Mouse (Mus musculus) neural tube, postnatal 0 days (tissue): ENCODE measurements around the gene Gm39115. TPM values are rescaled to one million over a fixed set of nuclear protein-coding genes. Genes with fewer than 3 reads are reported as not detected.

Experiments used
- polyA plus RNA-seq: library from polyadenylated mRNA; unstranded; fragments of >200 nt; fragmentation: Nextera tagmentation; extraction: Ambion mirVana; gene quantifications from 2 replicates; pipeline ENCODE4 v1.2.1, GENCODE M21; 2015

The Gm39115 gene
- polyA plus RNA-seq, result not detected in 2 replicates

GRCm38 (mm10) chr7:142135934-142136333 is at the start of gene Gm39115:
Gene Gm39115, minus strand, starts transcription at chr7:142136034.

DNA sequence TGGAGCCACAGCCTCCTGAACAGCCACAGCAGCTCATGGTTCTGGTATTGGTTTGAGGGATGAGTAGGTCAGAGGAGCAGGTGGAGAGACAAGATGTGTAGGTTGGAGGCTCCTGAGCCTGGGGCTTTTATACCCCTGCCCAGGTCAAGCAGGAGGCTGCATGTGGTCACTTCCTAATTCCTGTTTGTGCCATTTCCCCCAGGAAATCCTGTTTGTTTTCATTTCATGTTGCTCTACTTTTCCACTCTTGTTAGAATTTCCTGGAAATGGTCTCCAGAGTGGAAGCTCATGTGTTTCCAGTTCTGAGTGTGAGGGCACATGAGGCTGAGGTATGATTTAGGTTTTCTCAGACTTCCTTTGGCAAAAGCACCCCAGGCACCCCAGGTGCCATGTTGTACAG is 40.1 kb upstream of the Gm39115 start, which contains the start of gene Krtap5-2:
TSS of gene Krtap5-2 (minus strand) at position 101 of the 400 bp plus-strand sequence.

GRCm38 (mm10) chr7:142165639-142166038 is 29.8 kb upstream of the Gm39115 start, which contains the start of gene Gm4553:
Gene Gm4553, minus strand, starts transcription at chr7:142165739.

GRCm38 (mm10) chr7:142157013-142157412 is 21.2 kb upstream of the Gm39115 start, which contains the start of gene Gm29735:
Gene Gm29735, minus strand, starts transcription at chr7:142157113.

GRCm38 (mm10) chr7:142144507-142144906 is 8.7 kb upstream of the Gm39115 start, which contains the start of gene Gm45337:
Gene Gm45337, minus strand, starts transcription at chr7:142144607.

DNA sequence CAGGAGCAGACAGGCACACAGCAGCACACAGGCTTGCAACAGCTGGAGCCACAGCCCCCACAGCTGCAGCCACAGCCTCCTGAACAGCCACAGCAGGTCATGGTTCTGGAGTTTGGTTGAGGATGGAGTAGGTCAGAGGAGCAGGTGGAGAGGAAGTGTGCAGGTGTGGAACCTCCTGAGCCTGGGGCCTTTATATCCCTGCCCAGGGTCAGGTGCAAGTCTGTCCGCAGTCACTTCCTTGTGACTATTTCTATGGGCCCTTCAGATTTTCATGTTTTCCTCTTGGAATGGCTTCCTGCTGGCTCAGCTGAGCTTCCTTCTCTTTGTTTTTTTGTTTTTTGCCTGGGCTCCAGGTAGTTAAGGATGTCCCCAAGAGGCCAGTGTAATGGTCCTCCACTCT is 15.2 kb downstream of the Gm39115 start, which contains the start of gene Gm45618:
TSS of gene Gm45618 (minus strand) at position 101 of the 400 bp plus-strand sequence.

DNA sequence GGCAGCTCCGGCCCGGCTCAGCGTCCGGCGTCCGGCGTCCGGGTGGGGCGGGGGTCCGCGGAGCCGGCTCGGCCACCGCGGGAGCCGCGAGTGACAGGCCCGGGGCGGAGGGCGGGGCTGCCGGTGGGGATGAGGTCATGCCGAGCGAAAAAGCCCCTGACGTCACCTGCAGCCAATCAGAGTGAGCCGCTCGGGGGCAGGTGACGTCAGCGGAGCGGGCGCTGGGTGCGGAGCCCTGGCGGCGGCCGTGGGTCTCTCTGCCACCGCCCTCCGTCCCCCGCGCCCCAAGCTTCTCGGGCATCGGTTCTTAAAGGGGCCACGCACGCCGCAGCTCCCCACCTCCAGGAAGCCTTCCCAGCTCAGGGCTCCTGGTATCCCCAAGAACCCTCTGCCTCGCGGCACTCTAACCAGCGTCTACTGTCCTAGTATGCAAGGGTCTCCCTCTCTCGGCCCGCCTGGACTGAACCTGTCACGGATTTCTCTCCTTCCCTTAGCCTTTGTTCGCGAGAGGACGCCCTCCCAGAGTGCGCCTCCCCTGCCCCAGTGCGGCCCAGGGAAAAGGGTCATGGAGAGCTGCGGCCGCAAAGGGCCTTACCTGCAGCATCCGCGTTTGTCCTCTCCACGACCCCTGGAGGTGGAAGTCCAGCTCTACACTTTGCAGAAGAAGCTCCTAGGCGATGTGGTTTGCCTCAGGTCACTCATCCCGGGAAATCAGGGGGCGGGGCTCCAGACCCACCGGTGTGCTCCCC is 40.5 kb downstream of the Gm39115 start, which contains the start of gene Dusp8:
TSS of gene Dusp8 (minus strand) at position 661 of the 749 bp plus-strand sequence.

Other genes starting within 250 kb of the Gm39115 start
- gene Tollip, start 217.5 kb downstream of the Gm39115 start, polyA plus RNA-seq, result 61.3 and 69.3 TPM in 2 replicates
- 20.1 and 22.0 TPM in 2 replicates for gene Brsk2, start 186.3 kb downstream of the Gm39115 start, polyA plus RNA-seq
- 42.3 and 44.3 TPM in 2 replicates for gene Mob2, start 75.0 kb downstream of the Gm39115 start, polyA plus RNA-seq
- gene Dusp8, start 40.2 kb downstream of the Gm39115 start, polyA plus RNA-seq, result 122 and 126 TPM in 2 replicates
- gene Gm45618, start 15.3 kb downstream of the Gm39115 start, polyA plus RNA-seq, result not detected in 2 replicates
- gene Gm45337, start 8.6 kb upstream of the Gm39115 start, polyA plus RNA-seq, result not detected in 2 replicates
- not detected in 2 replicates for gene Gm29735, start 21.1 kb upstream of the Gm39115 start, polyA plus RNA-seq
- not detected in 2 replicates for gene Gm4553, start 29.7 kb upstream of the Gm39115 start, polyA plus RNA-seq
- not detected in 2 replicates for gene Krtap5-2, start 40.0 kb upstream of the Gm39115 start, polyA plus RNA-seq
- gene Gm10153, start 54.4 kb upstream of the Gm39115 start, polyA plus RNA-seq, result not detected in 2 replicates
- gene Krtap5-3, start 65.3 kb upstream of the Gm39115 start, polyA plus RNA-seq, result not detected in 2 replicates
- not detected in 2 replicates for gene Gm7579, start 75.8 kb upstream of the Gm39115 start, polyA plus RNA-seq
- gene Krtap5-5, start 93.9 kb upstream of the Gm39115 start, polyA plus RNA-seq, result not detected in 2 replicates
- not detected in 2 replicates for gene Gm40460, start 105.0 kb upstream of the Gm39115 start, polyA plus RNA-seq
- not detected in 2 replicates for gene Gm2431, start 122.3 kb upstream of the Gm39115 start, polyA plus RNA-seq
- not detected in 2 replicates for gene Gm4559, start 138.3 kb upstream of the Gm39115 start, polyA plus RNA-seq
- not detected in 2 replicates for gene Krtap5-1, start 161.1 kb upstream of the Gm39115 start, polyA plus RNA-seq
- not detected in 2 replicates for gene Krtap5-4, start 167.5 kb upstream of the Gm39115 start, polyA plus RNA-seq
- 31.7 and 34.0 TPM in 2 replicates for gene Ifitm10, start 237.7 kb upstream of the Gm39115 start, polyA plus RNA-seq
- 1.2 TPM in 1 of 2 replicates, not detected in the other for gene Gm49369, start 246.6 kb upstream of the Gm39115 start, polyA plus RNA-seq